Mouse (Mus musculus): ENCODE results near the gene 1700022I11Rik. TPM values are rescaled to one million over a fixed set of nuclear protein-coding genes. Genes with fewer than 3 reads are reported as not detected.
A peak's percentile ranks its signal among the peaks of the same experiment; 100 is the strongest.

Gene 1700022I11Rik
- polyA plus RNA-seq, 1 experiment from 2014 or later = 0.78 TPM

DNA sequence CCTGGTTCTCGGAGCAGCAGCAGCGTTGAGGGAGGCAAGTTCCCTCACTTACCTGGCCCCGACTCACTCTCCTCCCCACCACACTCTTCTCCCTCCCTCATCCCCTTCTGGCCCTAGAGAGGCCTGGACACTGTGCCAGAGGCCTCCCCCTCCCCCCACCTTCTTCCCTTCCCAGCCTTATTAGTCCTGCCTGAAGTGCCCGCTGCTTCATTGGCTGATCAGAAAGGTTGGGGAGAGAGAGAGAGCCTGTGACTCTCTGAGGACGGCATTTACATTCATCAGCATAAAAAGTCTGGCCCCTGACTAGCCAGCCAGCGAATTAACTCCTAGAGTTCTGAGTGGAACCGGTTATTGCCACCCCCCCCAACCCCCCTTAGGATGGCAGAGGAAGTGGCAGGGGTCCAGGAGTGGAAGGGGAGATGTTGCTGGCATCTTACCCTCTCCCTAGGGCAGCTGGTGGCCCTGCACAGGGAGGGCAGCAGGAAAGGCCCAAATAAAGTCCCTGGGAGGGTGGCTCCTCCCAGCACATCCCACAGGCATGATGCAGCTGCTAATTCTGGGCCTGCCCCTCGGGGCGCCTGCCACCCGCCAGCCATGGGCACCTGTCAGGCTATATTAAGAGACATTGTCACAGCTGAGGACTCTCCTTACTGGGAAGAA lies 15.8 kb upstream of the 1700022I11Rik start:
- no peak overlapping the region for H3K4me3 ChIP-seq
- no peaks in the 10 kb centered on the region for H3K9me3 ChIP-seq
- WGBS = 22% methylated on average over 10 of the region's 10 CpGs
- peak overlapping the region; percentile 8; the same call in 1 of the 2 replicates for H3K27ac ChIP-seq
- H3K36me3 ChIP-seq = peaks cover 32% of the 10 kb centered on the region
- H3K27me3 ChIP-seq = peaks cover 1% of the 10 kb centered on the region; the same call in 1 of the 2 replicates
- H3K4me1 ChIP-seq = peaks cover 42% of the 10 kb centered on the region
- H3K9ac ChIP-seq = 0 out of 2 replicates have a peak overlapping the region, but pooled peaks have one; percentile 19
- no peak overlapping the region for H3K4me2 ChIP-seq (replicated peaks)
- ATAC-seq (ENCODE audit: low FRiP score, low read depth) = no peak

DNA sequence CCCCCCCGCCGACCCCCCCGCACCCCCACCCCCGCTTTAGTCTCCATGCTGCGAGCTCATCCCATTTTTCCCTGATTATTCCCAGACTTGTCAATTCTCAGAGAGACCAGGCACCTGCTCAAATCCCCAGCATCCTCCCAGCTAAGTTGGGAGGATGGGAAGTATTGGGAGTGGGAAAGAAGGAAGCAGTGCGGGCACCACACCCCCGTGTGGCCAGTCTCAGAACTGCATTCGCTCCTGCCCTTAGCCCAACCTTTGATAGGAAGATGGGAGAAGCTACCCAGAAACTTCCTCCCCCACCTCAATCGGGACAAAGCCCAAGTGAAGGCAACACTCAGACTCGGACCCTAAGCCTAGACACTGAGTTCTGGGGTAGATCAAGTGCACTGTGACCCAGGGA lies 15.1 kb upstream of the 1700022I11Rik start:
- Histone ChIP-seq H3K4me1 (peaks cover 37% of the 10 kb centered on the region), H3K36me3 (peaks cover 32% of the 10 kb centered on the region), H3K9ac (no peak overlapping the region), H3K4me3 (no peak overlapping the region), H3K4me2 (replicated peaks) (no peak overlapping the region), H3K27ac (no peak overlapping the region), H3K9me3 (no peaks in the 10 kb centered on the region), H3K27me3 (no peaks in the 10 kb centered on the region)
- ATAC-seq (ENCODE audit: low FRiP score, low read depth) = no peak
- WGBS = 8% methylated on average over 10 of the region's 10 CpGs

DNA sequence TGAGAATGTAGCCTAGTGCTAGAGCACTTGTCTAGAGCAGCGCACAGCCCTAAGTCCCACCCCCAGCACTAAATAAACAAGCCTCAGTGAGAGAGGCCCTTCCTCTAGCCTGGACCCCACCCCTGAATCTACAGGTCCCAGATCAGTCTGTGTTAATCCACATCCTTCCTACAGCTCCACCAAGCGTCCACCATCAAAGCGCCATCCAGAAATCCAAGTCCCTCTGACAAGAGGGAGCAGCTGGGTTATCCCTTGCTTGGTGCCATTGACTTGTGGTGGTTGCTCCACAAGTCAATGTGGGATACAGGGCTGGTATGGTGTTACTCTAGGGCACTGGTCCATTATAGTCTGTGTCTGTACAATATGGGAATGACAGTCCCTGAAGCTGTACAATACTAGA lies 14.2 kb upstream of the 1700022I11Rik start:
- H3K4me3 ChIP-seq = no peak overlapping the region
- no peak overlapping the region for H3K9ac ChIP-seq
- peaks cover 32% of the 10 kb centered on the region for H3K36me3 ChIP-seq
- no peak overlapping the region for H3K4me2 ChIP-seq (replicated peaks)
- 94% methylated on average over 3 of the region's 3 CpGs for WGBS
- H3K9me3 ChIP-seq = no peaks in the 10 kb centered on the region
- ATAC-seq (ENCODE audit: low FRiP score, low read depth) = no peak
- H3K4me1 ChIP-seq = peaks cover 34% of the 10 kb centered on the region
- no peaks in the 10 kb centered on the region for H3K27me3 ChIP-seq
- no peak overlapping the region for H3K27ac ChIP-seq

DNA sequence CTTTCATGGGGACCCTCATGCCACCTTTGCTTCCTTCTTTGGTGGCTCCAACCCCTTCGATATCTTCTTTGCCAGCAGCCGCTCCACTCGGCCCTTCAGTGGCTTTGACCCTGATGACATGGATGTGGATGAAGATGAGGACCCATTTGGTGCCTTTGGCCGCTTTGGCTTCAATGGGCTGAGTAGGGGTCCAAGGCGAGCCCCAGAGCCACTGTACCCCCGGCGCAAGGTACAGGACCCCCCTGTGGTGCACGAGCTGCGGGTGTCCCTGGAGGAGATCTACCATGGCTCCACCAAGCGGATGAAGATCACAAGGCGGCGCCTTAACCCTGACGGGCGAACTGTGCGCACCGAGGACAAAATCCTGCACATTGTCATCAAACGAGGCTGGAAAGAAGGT lies 12.8 kb upstream of the 1700022I11Rik start:
- Histone ChIP-seq H3K4me2 (replicated peaks) (no peak overlapping the region), H3K27me3 (no peaks in the 10 kb centered on the region), H3K4me1 (peaks cover 21% of the 10 kb centered on the region), H3K27ac (no peak overlapping the region), H3K9me3 (no peaks in the 10 kb centered on the region), H3K9ac (no peak overlapping the region), H3K4me3 (no peak overlapping the region), H3K36me3 (peaks cover 32% of the 10 kb centered on the region)
- ATAC-seq (ENCODE audit: low FRiP score, low read depth) = no peak
- WGBS = 92% methylated on average over 17 of the region's 17 CpGs

DNA sequence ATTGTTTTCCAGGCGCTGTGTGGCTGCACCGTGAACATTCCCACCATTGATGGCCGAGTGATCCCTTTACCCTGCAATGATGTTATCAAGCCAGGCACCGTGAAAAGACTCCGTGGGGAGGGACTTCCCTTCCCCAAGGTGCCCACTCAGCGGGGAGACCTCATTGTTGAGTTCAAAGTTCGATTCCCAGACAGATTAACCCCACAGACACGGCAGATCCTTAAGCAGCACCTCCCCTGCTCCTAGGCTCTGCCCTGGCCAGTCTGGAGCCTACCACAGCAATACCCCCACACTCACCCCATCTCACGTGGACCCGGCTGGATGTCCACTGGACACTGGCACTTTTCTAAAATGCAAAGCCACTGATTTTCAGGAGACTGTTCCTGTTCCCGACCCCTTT lies 12.1 kb upstream of the 1700022I11Rik start:
- Histone ChIP-seq H3K9ac (no peak overlapping the region), H3K36me3 (peaks cover 32% of the 10 kb centered on the region), H3K27ac (no peak overlapping the region), H3K4me3 (no peak overlapping the region), H3K4me2 (replicated peaks) (no peak overlapping the region), H3K27me3 (no peaks in the 10 kb centered on the region), H3K9me3 (no peaks in the 10 kb centered on the region), H3K4me1 (peaks cover 15% of the 10 kb centered on the region)
- WGBS = 84% methylated on average over 11 of the region's 11 CpGs
- no peak for ATAC-seq (ENCODE audit: low FRiP score, low read depth)

DNA sequence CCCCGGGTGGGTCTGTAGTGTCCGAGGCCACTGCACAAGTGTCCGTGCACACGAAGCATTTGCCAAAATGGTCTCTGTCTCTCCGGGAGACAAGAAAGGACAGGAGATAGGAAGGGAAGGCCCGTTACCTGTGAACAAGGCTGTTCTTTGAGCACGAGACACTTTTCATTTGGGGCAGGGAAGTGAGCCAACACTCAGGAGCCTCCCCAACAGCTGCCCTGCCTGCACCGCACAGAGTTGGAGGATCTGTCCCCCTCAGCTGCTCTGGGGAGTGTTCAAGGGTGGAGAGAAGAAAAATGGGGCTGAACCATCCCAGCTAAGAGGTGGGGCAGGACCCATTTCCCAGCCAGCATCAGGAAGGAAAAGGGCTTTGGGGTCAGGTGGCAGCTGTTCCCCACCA lies 11.4 kb upstream of the 1700022I11Rik start:
- Histone ChIP-seq H3K9ac (no peak overlapping the region), H3K9me3 (no peaks in the 10 kb centered on the region), H3K27me3 (no peaks in the 10 kb centered on the region), H3K4me3 (no peak overlapping the region), H3K27ac (no peak overlapping the region), H3K4me1 (peaks cover 10% of the 10 kb centered on the region), H3K4me2 (replicated peaks) (no peak overlapping the region), H3K36me3 (peaks cover 32% of the 10 kb centered on the region)
- ATAC-seq (ENCODE audit: low FRiP score, low read depth) = no peak
- WGBS = 91% methylated on average over 8 of the region's 8 CpGs

DNA sequence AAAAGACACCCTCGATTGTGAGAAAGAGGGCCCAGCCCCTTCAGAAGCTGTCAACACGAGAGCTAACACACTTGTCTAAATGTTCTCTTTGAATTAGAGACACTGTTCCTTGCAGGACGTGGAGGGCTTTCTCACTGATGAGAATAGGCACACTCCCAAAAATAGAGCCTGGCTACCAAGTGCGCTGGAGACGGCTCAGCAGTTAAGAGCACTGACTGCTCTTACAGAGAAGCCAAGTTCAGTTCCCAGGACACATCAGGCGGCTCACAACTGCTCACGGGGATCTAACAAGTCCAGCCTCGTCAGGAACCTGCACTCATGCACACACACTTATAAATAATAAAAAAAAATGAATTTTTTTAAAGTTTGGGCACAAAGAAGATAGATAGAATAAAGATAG lies 10.5 kb upstream of the 1700022I11Rik start:
- H3K27me3 ChIP-seq = no peaks in the 10 kb centered on the region
- H3K4me2 ChIP-seq (replicated peaks) = no peak overlapping the region
- whole genome bisulfite sequencing = 73% methylated on average over 8 of the region's 8 CpGs
- H3K4me1 ChIP-seq = peaks cover under 1% of the 10 kb centered on the region; the same call in 1 of the 2 replicates
- peaks cover 25% of the 10 kb centered on the region for H3K36me3 ChIP-seq
- H3K9me3 ChIP-seq = no peaks in the 10 kb centered on the region
- no peak overlapping the region for H3K27ac ChIP-seq
- no peak; the same call in 1 of the 2 replicates for ATAC-seq (ENCODE audit: low FRiP score, low read depth)
- no peak overlapping the region for H3K4me3 ChIP-seq
- no peak overlapping the region for H3K9ac ChIP-seq

DNA sequence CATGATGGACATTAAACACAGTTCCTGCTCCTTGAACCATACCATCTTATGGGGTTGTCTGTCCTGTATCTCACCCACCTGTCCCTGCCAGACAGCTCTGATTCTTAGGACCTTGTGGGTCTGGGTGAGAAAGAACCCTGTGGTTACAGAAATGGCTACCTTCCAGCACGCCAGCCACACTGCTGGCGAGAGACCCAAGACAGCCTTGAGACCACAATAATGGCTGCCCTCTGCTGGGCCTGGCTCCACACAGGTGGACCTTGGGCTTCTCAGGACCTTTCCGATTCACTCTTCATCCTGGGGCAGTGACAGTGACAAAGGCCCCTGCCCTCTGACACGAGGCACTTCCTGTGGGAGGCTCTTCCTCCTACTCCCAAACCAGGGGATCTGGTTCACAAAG lies 10.0 kb upstream of the 1700022I11Rik start:
- no peak overlapping the region for H3K4me2 ChIP-seq (replicated peaks)
- H3K4me1 ChIP-seq = no peaks in the 10 kb centered on the region
- no peak overlapping the region for H3K27ac ChIP-seq
- H3K4me3 ChIP-seq = no peak overlapping the region
- 65% methylated on average over 4 of the region's 4 CpGs for WGBS
- no peaks in the 10 kb centered on the region for H3K9me3 ChIP-seq
- peaks cover 25% of the 10 kb centered on the region for H3K36me3 ChIP-seq
- H3K27me3 ChIP-seq = no peaks in the 10 kb centered on the region
- H3K9ac ChIP-seq = no peak overlapping the region
- no peak; the same call in 1 of the 2 replicates for ATAC-seq (ENCODE audit: low FRiP score, low read depth)

DNA sequence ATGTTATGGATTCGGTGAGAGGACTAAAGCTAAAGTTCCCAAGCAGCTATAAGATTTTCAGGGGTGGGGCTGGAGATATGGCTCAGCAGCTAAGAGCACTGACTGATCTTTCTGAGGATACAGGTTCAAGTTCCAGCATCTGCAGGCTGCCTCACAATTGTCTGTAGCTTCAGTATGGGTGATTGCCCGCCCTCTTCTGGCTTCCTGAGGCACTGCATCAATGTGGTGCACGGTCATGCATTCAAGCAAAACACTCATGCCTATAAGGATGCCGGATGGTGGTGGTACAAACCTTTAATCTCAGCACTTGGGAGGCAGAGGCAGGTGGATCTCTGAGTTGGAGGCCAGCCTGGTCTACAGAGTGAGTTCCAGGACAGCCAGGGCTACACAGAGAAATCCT lies 7.8 kb upstream of the 1700022I11Rik start:
- no peak for ATAC-seq (ENCODE audit: low FRiP score, low read depth)
- Histone ChIP-seq H3K4me1 (peaks cover 4% of the 10 kb centered on the region; the same call in 1 of the 2 replicates), H3K9ac (no peak overlapping the region), H3K36me3 (peaks cover 20% of the 10 kb centered on the region), H3K4me3 (no peak overlapping the region), H3K9me3 (no peaks in the 10 kb centered on the region), H3K4me2 (replicated peaks) (no peak overlapping the region), H3K27me3 (no peaks in the 10 kb centered on the region), H3K27ac (no peak overlapping the region)
- WGBS = 28% methylated on average over 4 of the region's 4 CpGs

DNA sequence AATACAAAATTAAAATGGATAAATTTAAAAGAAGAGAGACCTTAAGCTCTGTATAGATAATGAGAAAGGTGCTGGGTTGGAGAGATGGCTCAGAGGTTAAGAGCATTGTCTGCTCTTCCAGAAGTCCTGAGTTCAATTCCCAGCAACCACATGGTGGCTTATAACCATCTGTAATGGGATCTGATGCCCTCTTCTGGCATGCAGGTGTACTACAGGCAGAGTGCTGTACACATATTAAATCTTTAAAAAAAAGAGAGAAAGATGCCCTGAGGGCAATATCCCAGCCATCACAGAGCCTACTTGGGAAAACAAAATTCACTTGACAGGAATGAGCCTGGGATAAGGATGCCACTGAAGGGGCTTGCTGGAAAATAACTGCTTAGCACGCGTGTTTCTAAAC lies 5.9 kb upstream of the 1700022I11Rik start:
- Histone ChIP-seq H3K4me3 (no peak overlapping the region), H3K27ac (no peak overlapping the region), H3K4me2 (replicated peaks) (no peak overlapping the region), H3K27me3 (no peaks in the 10 kb centered on the region), H3K36me3 (peaks cover 1% of the 10 kb centered on the region; the same call in 1 of the 2 replicates), H3K9me3 (no peaks in the 10 kb centered on the region), H3K4me1 (peaks cover 4% of the 10 kb centered on the region; the same call in 1 of the 2 replicates), H3K9ac (no peak overlapping the region)
- no peak for ATAC-seq (ENCODE audit: low FRiP score, low read depth)
- WGBS = 94% methylated on average over 2 of the region's 2 CpGs

DNA sequence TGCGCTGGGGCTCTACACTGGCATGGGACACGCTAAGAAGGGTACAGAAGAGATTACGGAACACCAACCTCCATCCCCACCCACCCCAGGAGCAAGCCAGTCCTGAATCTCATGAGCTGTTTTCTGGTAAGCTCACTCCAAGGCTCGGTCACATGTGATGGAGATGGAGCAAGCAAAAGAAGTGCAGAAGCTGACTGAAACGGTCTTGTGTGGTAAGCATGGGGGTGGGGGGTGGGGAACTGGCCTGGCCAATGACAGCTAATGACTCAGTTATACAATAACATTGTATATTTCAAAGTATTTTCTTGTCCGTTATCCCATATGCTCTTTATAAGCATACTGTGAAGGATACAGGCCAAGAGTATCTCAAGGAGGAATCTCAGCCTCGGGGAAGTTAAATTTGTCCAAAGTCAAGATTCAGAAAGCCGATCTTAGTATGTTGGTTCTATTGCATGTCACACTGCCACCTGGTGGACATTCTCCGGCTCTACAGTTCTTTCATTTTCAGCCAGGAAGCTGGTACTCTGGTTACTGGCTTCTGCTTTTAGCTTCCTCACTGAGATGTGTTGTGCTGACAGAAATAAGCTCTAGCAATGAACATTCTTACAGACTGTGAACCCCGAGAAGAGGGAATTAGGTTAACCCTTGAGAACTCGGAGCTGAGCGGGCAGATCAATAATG lies 4.2 kb upstream of the 1700022I11Rik start:
- Histone ChIP-seq H3K4me1 (peaks cover 4% of the 10 kb centered on the region; the same call in 1 of the 2 replicates), H3K4me2 (replicated peaks) (peak overlapping the region; percentile 38)
- no peak for ATAC-seq (ENCODE audit: low FRiP score, low read depth)

DNA sequence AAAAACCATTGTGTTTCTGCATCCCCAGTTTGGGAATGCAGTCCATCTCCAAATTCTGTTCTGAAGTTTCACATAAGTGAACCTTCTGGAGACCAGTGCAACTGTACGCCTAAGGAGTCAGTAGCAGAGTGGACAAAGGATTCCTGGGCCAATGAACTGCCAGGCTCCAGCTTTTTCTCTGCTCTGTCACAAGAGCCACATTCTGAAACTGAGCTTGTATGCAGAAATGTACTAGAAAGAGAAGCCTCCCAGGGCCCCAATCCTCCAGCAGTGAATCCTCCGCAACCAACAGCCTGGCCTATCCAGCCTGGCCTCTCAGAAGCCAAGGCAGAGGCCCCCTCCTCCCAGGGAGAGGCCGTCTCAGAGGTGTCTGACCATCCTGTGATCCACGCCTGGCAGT lies 3.5 kb downstream of the 1700022I11Rik start:
- H3K9ac ChIP-seq = no peak overlapping the region
- H3K27me3 ChIP-seq = no peaks in the 10 kb centered on the region
- H3K27ac ChIP-seq = no peak overlapping the region
- no peak overlapping the region for H3K4me2 ChIP-seq (replicated peaks)
- H3K36me3 ChIP-seq = peaks cover 7% of the 10 kb centered on the region
- H3K4me3 ChIP-seq = no peak overlapping the region
- H3K9me3 ChIP-seq = no peaks in the 10 kb centered on the region
- ATAC-seq (ENCODE audit: low FRiP score, low read depth) = no peak
- H3K4me1 ChIP-seq = no peaks in the 10 kb centered on the region
- 56% methylated on average over 4 of the region's 4 CpGs for WGBS

More for the DNA sequence above, 4.2 kb upstream of the 1700022I11Rik start:
- no peak overlapping the region for H3K9ac ChIP-seq
- WGBS = 15% methylated on average over 12 of the region's 12 CpGs
- H3K27ac ChIP-seq = no peak overlapping the region
- no peaks in the 10 kb centered on the region for H3K27me3 ChIP-seq
- no peaks in the 10 kb centered on the region for H3K36me3 ChIP-seq
- no peak overlapping the region for H3K4me3 ChIP-seq
- no peaks in the 10 kb centered on the region for H3K9me3 ChIP-seq

Data from limb, embryonic 13.5 days (tissue).